Mouse (Mus musculus) lung, embryonic 15.5 days (tissue): ENCODE data around the gene Mcub. TPM values are rescaled to one million over a fixed set of nuclear protein-coding genes. Genes with fewer than 3 reads are reported as not detected.

ENCODE experiments used
- ATAC-seq: fragments of 200-750 bp; cut with Nextera tagmentation; 2 replicates; pipeline ENCODE4 v1.8.0; 2017; ENCODE audit warnings: moderate number of reproducible peaks, borderline replicate concordance; ENCODE audit not compliant: low FRiP score, low TSS enrichment; ENCODE audit errors: extremely low read depth
- H3K27ac ChIP-seq: fragments of 300-500 bp; sonication (generic); 2 replicates; pipeline ENCODE4 v1.5.1; 2015; ENCODE audit warnings: moderate library complexity, mild to moderate bottlenecking, inconsistent platforms
- H3K27me3 ChIP-seq: fragments of 300-500 bp; sonication (generic); 2 replicates; pipeline ENCODE4 v1.6.1; 2015; ENCODE audit warnings: inconsistent platforms
- H3K36me3 ChIP-seq: fragments of 300-500 bp; sonication (generic); 2 replicates; pipeline ENCODE4 v1.6.1; 2015; ENCODE audit warnings: inconsistent platforms
- H3K4me1 ChIP-seq: fragments of 300-500 bp; sonication (generic); 2 replicates; pipeline ENCODE4 v1.6.1; 2015; ENCODE audit warnings: inconsistent platforms
- H3K4me2 ChIP-seq: fragments of 300-500 bp; sonication (generic); 2 replicates; pipeline ENCODE4 v1.6.1; 2015; ENCODE audit warnings: inconsistent platforms, mild to moderate bottlenecking, moderate library complexity
- H3K4me3 ChIP-seq: fragments of 300-500 bp; sonication (generic); 2 replicates; pipeline ENCODE4 v1.5.1; 2015; ENCODE audit warnings: mild to moderate bottlenecking, inconsistent platforms
- H3K9ac ChIP-seq: fragments of 300-500 bp; sonication (generic); 2 replicates; pipeline ENCODE4 v1.6.1; 2015; ENCODE audit warnings: inconsistent platforms
- H3K9me3 ChIP-seq: fragments of 300-500 bp; sonication (generic); 2 replicates; pipeline ENCODE4 v1.6.1; 2016; ENCODE audit warnings: inconsistent platforms
- WGBS: fragments of 180-500 bp; shearing (Covaris S2); methylation state at CpG from one replicate; pipeline ENCODE4 v1.1.7; 2015; 5-methylcytosine and 5-hydroxymethylcytosine counted together
- polyA plus RNA-seq: library from polyadenylated mRNA; unstranded; fragments of >200 nt; fragmentation: Nextera tagmentation; extraction: Ambion mirVana; gene quantifications from 2 replicates; pipeline ENCODE4 v1.2.1, GENCODE M21; 2015

Mcub gene
- 3.3 and 4.9 TPM in 2 replicates for polyA plus RNA-seq

DNA sequence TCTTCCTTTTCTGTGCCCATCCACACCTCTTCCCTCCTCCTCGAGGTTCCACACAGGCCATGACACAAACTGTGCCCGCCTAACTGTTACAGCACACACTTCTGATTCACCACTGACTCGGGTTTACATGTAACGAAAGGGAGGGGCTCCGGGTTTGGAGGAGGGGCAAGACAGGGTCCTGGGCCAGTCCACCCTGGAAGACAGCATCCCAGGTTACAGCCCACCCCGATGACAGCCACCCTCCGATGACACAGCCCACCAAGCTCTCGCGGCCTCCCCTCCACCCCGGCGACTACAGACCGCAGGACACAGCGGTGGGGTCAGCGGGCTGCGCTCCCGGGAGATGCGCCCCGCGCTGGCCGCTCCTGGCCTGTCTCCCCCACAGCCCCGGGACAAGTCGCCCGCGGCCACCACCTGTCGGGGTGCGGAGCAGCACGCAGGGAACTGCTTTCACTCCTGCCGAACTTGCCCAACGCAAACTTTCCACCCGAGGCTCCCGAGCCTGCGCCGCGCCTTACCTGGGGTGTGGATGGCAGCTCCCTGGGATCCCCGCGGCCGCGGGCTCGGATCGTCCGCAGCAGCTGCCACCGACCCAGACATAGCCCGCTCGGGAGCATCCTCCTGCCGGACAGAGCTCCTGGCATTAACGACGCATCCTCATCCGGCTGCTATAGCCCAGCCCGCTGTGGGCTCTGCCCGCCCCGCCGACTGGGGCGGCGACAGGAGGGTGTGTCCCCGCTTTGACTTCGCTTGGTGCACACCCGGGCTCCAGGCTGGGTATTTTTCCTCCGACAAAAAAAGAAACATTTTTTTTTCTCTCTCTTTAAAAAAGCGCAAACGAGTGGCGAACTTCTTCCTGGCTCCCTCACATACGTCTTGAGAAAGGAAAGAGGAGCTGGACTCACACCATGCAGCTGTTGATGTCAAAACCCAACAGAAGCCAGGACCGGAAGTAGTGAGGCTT, at the start of gene Mcub:
Mcub (minus strand) TSS at position 775 of the 964 bp plus-strand sequence.
- Histone ChIP-seq H3K4me1 (peaks cover 20% of the 10 kb centered on the region), H3K36me3 (no peaks in the 10 kb centered on the region), H3K9me3 (no peaks in the 10 kb centered on the region), H3K27ac (no peak within 1 kb of the TSS), H3K9ac (peak within 1 kb of the TSS; percentile 42), H3K27me3 (peaks cover 32% of the 10 kb centered on the region), H3K4me3 (peak within 1 kb of the TSS; percentile 60), H3K4me2 (peak within 1 kb of the TSS; percentile 100)
- WGBS = under 1% methylated on average over 62 of the region's 63 CpGs
- peak; percentile 81; the same call in 1 of the 2 replicates for ATAC-seq

DNA sequence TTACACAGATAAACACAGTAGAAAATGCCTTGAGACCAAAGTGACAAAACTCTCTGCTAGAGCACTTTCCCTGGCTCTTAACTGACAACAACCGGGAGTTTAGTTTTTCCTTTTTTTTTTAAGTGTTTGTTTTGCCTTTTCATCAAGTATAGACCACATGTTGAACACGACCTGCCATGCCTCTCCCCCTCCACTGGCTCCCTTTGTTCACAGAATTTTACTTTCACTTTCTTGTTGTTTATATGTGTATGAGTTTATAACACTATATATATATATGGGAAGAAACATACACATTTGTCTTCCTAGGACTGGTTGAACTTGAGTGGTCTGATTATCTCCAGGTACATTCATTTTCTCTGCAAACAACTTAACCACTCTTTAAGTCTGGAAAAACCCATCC, 42.9 kb upstream of the Mcub start:
- H3K36me3 ChIP-seq = peaks cover 25% of the 10 kb centered on the region
- no peak overlapping the region for H3K27ac ChIP-seq
- 47% methylated on average over 2 of the region's 2 CpGs for WGBS
- no peak overlapping the region for H3K4me3 ChIP-seq
- H3K9ac ChIP-seq = no peak overlapping the region
- no peaks in the 10 kb centered on the region for H3K9me3 ChIP-seq
- H3K27me3 ChIP-seq = no peaks in the 10 kb centered on the region
- no peak for ATAC-seq
- H3K4me2 ChIP-seq = no peak overlapping the region
- H3K4me1 ChIP-seq = no peaks in the 10 kb centered on the region

DNA sequence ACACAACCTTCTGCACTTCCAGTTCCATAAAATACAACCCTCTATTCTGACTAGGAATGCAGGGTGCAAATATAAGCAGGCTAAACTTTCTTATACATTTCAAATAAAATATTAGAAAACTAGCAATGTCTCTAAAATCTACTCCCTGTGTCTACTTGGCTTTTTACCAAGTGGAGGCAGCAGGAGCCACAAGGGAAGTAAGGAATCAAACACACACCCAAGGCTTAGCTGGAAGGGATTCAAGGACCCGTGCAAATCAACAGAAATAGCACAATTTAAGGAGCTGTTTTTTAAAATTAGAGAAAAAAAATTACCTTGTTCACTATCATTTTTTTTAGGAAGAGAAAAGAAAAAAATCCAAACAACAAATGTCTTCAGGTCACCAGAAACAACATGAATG, 41.2 kb upstream of the Mcub start:
- Histone ChIP-seq H3K9me3 (no peaks in the 10 kb centered on the region), H3K36me3 (peaks cover 36% of the 10 kb centered on the region), H3K9ac (no peak overlapping the region), H3K27ac (no peak overlapping the region), H3K4me1 (no peaks in the 10 kb centered on the region), H3K4me3 (no peak overlapping the region), H3K4me2 (no peak overlapping the region), H3K27me3 (no peaks in the 10 kb centered on the region)
- WGBS = 48% methylated on average over 1 of the region's 1 CpGs
- ATAC-seq = no peak

DNA sequence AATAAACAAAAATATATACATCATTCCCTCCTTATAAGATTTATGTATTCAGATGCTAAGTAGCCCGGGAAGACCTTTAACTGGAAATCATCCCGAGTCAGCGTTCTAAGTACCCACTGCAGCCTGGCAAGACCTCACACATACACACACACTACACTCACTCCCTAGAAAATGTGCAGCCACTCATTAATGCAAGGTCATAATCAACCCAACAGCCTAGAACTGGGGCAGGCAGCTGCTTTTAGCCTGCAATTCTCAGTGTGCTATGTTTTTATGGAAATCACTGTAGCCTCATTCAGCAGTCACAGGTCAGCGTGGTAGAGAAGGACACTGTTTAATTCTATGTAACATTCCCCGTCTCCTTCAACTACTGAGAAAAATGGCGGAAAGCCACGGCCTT, 36.1 kb upstream of the Mcub start:
- Histone ChIP-seq H3K4me3 (no peak overlapping the region), H3K9ac (no peak overlapping the region), H3K9me3 (no peaks in the 10 kb centered on the region), H3K27me3 (no peaks in the 10 kb centered on the region), H3K4me1 (no peaks in the 10 kb centered on the region), H3K4me2 (no peak overlapping the region), H3K27ac (no peak overlapping the region), H3K36me3 (peaks cover 55% of the 10 kb centered on the region)
- no peak for ATAC-seq
- WGBS = 86% methylated on average over 7 of the region's 7 CpGs

DNA sequence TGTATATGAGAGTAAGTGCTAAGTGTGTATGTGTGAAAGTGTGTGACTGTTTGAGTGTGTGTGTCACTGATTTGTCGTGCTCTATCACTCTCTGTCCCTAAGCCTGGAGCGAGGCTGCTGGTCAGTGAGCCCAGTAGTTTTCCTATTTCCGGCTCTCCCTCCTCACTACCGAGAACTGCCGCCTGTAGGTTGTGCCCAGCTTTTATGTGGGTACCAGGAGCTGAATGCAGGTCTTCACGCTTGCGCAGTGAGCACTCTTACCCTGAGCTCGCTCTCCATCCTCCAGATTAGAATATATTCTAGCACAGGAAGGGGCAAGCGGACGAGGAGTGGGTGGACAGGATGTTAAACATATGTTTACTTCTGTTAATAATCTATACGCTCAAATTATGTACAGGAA, 30.9 kb upstream of the Mcub start:
- Histone ChIP-seq H3K27me3 (no peaks in the 10 kb centered on the region), H3K4me2 (no peak overlapping the region), H3K9ac (no peak overlapping the region), H3K36me3 (peaks cover 69% of the 10 kb centered on the region), H3K27ac (no peak overlapping the region), H3K9me3 (no peaks in the 10 kb centered on the region), H3K4me3 (no peak overlapping the region), H3K4me1 (no peaks in the 10 kb centered on the region)
- no peak for ATAC-seq
- 88% methylated on average over 11 of the region's 11 CpGs for WGBS

DNA sequence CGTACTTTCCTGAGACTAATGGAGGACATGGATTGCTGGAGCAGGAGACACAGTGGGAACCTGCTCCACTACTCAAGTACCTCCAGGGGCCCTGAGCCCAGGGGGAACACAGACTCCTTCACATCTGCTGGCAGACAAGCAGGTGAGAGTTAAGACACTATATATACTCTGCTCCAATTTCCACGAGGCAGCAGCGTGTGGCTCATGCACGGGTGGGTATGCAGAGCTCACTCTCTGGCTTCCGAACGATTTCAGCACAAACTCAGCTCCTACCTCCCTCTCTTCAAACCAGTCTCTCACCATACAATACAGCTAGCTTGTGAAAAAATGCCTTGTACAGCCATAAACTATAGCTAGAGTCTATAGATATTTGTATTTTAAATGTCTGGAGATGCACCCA, 28.5 kb upstream of the Mcub start:
- H3K4me2 ChIP-seq = no peak overlapping the region
- ATAC-seq = no peak
- no peaks in the 10 kb centered on the region for H3K4me1 ChIP-seq
- 89% methylated on average over 6 of the region's 6 CpGs for WGBS
- no peak overlapping the region for H3K9ac ChIP-seq
- H3K27me3 ChIP-seq = no peaks in the 10 kb centered on the region
- no peak overlapping the region for H3K4me3 ChIP-seq
- H3K9me3 ChIP-seq = no peaks in the 10 kb centered on the region
- no peak overlapping the region for H3K27ac ChIP-seq
- peaks cover 82% of the 10 kb centered on the region for H3K36me3 ChIP-seq

DNA sequence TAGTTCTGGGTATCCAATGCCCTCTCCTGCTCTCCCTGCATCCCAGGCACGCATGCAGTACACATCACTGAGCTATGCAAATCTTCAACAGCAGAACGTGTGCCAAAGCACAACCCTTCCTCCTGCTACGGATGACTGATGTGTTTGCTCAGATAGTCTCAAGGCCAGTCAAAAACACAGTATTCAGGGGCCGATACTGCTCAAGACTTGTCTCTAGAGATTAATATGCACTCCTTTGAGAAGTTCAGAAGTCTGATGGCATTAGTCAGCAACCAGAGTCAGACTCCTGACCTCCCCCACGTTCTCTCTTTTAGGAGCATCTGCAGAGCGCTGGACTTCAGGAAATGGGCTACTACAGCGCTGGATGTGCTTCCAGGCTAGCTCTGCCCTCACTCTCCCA, 28.0 kb upstream of the Mcub start:
- H3K4me2 ChIP-seq = no peak overlapping the region
- ATAC-seq = no peak
- H3K27ac ChIP-seq = no peak overlapping the region
- no peaks in the 10 kb centered on the region for H3K4me1 ChIP-seq
- H3K9me3 ChIP-seq = no peaks in the 10 kb centered on the region
- H3K27me3 ChIP-seq = no peaks in the 10 kb centered on the region
- H3K9ac ChIP-seq = no peak overlapping the region
- WGBS = 73% methylated on average over 7 of the region's 7 CpGs
- no peak overlapping the region for H3K4me3 ChIP-seq
- peaks cover 85% of the 10 kb centered on the region for H3K36me3 ChIP-seq

DNA sequence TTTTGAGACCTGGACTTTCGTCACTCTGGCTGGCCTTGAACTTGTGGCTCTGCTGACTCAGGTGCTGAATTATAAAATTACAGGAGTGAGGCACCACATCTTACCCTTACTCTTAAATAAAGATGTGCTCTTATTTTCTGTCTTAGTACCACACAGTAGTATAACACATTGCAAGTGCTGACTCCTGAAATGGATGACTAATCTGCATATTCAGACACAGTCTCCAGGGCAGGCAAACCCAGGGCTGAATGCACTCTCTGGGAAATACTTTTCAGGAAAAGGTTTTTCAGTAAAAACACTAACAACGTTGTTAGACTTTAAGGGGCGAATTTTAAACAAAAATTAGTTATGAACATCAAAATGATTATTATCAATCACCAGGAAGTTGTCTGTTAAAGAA, 27.3 kb upstream of the Mcub start:
- ATAC-seq = no peak
- no peak overlapping the region for H3K4me3 ChIP-seq
- no peaks in the 10 kb centered on the region for H3K9me3 ChIP-seq
- no peak overlapping the region for H3K27ac ChIP-seq
- H3K4me2 ChIP-seq = no peak overlapping the region
- 71% methylated on average over 3 of the region's 3 CpGs for WGBS
- no peak overlapping the region for H3K9ac ChIP-seq
- no peaks in the 10 kb centered on the region for H3K4me1 ChIP-seq
- H3K27me3 ChIP-seq = no peaks in the 10 kb centered on the region
- peaks cover 85% of the 10 kb centered on the region for H3K36me3 ChIP-seq

DNA sequence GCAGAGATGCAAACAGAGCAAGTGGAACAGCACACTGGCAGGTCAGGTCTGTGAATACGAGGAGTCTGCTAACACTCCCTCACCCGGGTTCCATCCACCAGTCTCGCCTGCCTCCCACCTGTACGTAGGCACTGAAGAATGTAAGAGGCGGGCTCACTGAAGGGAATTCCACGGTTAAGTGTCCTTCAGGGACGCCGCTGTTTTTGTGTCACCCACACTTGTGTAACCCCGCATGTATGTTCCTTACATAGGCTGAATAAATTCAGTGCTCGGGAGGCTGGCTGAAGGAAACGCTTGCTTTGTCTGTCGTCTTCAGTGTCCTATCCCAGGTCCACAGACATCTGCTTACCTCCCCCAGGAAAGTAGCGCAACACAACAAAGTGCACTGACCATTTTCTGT, 17.3 kb upstream of the Mcub start:
- Histone ChIP-seq H3K27ac (no peak overlapping the region), H3K9me3 (no peaks in the 10 kb centered on the region), H3K4me3 (no peak overlapping the region), H3K36me3 (peaks cover 82% of the 10 kb centered on the region), H3K9ac (no peak overlapping the region), H3K4me2 (no peak overlapping the region), H3K27me3 (no peaks in the 10 kb centered on the region), H3K4me1 (no peaks in the 10 kb centered on the region)
- 78% methylated on average over 13 of the region's 13 CpGs for WGBS
- ATAC-seq = no peak

DNA sequence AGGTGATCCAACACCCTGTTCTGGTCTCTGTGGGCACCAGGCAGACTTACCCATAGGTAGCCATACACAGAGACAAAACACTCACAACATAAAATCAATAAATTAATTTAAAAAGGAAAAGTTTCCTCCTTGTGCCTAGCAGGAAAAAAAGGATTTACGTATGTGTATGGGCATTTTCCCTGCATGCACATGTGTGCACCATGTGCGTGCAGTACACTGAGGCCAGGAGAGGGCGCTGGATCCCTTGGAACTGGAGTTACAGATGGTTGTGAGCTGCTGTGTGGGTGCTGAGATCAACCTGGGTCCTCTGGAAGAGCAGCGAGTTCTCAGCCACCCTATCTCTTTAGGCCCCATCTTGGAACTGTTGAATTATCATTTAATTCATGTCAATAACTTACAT, 15.3 kb upstream of the Mcub start:
- H3K9me3 ChIP-seq = no peaks in the 10 kb centered on the region
- peaks cover 71% of the 10 kb centered on the region for H3K36me3 ChIP-seq
- H3K27me3 ChIP-seq = no peaks in the 10 kb centered on the region
- no peak overlapping the region for H3K4me2 ChIP-seq
- no peak overlapping the region for H3K4me3 ChIP-seq
- no peak overlapping the region for H3K9ac ChIP-seq
- H3K4me1 ChIP-seq = no peaks in the 10 kb centered on the region
- no peak for ATAC-seq
- WGBS = 91% methylated on average over 4 of the region's 4 CpGs
- no peak overlapping the region for H3K27ac ChIP-seq

DNA sequence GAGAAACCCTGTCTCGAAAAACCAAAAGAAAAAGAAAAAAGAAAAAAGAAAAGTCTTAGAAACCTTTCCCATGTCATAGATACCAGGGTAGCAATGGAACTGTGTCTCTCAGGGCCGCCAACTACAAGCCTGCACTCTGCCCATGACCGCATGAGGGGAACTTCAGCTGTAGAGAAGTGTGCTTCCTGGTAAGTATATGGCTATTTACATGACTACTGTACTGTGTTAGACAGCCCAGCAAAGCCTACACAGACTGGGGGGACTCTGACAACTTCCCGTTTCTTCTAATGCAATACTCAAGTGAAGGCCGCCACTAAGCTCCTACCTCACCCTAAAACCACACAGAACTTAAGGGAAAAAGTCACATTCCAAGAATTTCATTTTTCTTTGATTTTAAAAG, 14.8 kb upstream of the Mcub start:
- Histone ChIP-seq H3K4me2 (no peak overlapping the region), H3K36me3 (peaks cover 66% of the 10 kb centered on the region), H3K9me3 (no peaks in the 10 kb centered on the region), H3K4me3 (no peak overlapping the region), H3K4me1 (no peaks in the 10 kb centered on the region), H3K9ac (no peak overlapping the region), H3K27me3 (no peaks in the 10 kb centered on the region), H3K27ac (no peak overlapping the region)
- 87% methylated on average over 5 of the region's 5 CpGs for WGBS
- ATAC-seq = no peak

DNA sequence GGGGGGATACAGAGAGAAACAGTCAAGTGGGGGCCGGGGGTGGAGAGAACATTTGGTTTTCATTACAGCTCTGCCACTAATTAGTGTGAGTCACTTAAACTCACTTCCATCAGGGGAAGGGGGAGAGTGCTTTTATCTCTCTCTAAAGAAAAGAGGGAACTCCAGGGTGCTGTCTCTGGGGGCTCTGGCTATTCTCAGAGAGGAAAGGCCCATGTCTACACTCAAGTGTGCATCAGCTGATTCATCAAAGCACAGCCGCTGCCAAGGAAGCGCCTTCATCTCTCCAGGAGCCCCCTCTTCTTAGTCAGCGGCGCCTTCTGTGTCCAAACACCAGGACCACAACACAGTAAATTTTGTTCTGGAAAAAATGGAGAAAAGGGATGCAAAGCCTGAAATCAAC, 12.3 kb upstream of the Mcub start:
- no peaks in the 10 kb centered on the region for H3K4me1 ChIP-seq
- H3K27ac ChIP-seq = no peak overlapping the region
- H3K9ac ChIP-seq = no peak overlapping the region
- no peak overlapping the region for H3K4me3 ChIP-seq
- ATAC-seq = no peak
- no peaks in the 10 kb centered on the region for H3K9me3 ChIP-seq
- WGBS = 66% methylated on average over 5 of the region's 5 CpGs
- peaks cover 41% of the 10 kb centered on the region for H3K36me3 ChIP-seq
- H3K27me3 ChIP-seq = no peaks in the 10 kb centered on the region
- H3K4me2 ChIP-seq = no peak overlapping the region
